Mouse (Mus musculus): ENCODE measurements around the gene Plxnb2. TPM values are rescaled to one million over a fixed set of nuclear protein-coding genes. Genes with fewer than 3 reads are reported as not detected.
A peak's percentile ranks its signal among the peaks of the same experiment; 100 is the strongest.

The Plxnb2 gene
- polyA plus RNA-seq, 1 experiment, result 91.0 TPM

DNA sequence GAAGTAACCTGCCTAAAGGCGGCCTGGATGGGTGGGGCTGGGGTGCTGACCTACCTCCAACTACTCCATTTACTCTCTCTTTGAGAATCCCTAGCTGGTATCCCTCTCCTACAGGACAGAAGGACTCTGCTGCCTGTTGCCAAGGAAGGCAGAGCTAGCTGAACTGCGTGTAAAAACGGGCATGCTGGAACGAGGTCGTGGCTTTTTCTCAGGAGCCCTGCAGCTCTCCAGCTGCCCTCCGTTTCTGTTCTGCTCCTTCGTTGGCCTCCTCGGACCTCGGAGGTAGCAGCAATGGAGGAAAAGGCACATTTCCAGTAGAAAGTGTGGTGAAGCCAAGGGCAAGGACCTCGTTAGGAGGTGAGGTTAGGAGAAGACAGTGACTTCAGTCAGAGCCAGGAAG lies 11.7 kb downstream of the Plxnb2 start:
- Histone ChIP-seq H3K36me3 (ENCODE audit: control insufficient read depth, insufficient read depth, low read length) (no peaks in the 10 kb centered on the region), H3K27me3 (ENCODE audit: control insufficient read depth, insufficient read depth, low read length) (no peaks in the 10 kb centered on the region; the same call in 1 of the 2 replicates), H3K27ac (ENCODE audit: control insufficient read depth, insufficient read depth, low read depth, low read length) (no peak overlapping the region), H3K4me3 (ENCODE audit: control insufficient read depth, low read depth, low read length) (no peak overlapping the region), H3K4me1 (ENCODE audit: control insufficient read depth, insufficient read depth, low read length) (peaks cover 36% of the 10 kb centered on the region)
- TF ChIP-seq CTCF (IDR thresholded peaks at IDR 0.05; ENCODE audit: control insufficient read depth, insufficient read depth, insufficient replicate concordance, low read depth, low read length) (no peak), POLR2A (IDR thresholded peaks at IDR 0.05; ENCODE audit: control insufficient read depth, low read depth, low read length) (no peak)

DNA sequence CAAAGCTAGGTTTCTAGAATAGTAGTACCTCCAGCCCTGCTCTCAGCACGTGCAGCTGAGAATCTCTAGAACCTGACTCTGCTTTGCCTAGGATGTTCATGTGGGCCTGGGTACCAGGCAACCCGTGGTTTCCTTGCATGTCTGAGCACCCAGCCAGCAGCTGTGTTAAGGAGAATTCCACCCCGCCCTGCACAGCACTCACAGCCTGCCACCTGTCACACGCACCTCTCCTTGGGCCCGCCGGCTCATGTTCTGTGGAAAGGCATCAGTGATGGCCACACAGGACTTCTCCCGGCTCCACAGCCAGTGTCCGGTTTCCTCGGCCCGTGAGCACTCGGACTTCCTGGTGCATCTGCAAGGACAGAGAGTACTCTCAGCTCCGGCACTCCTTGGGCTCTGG lies 15.1 kb downstream of the Plxnb2 start:
- H3K4me3 ChIP-seq (ENCODE audit: control insufficient read depth, low read depth, low read length), result no peak overlapping the region
- no peak overlapping the region for H3K27ac ChIP-seq (ENCODE audit: control insufficient read depth, insufficient read depth, low read depth, low read length)
- H3K36me3 ChIP-seq (ENCODE audit: control insufficient read depth, insufficient read depth, low read length), result no peaks in the 10 kb centered on the region
- TF ChIP-seq CTCF (IDR thresholded peaks at IDR 0.05; ENCODE audit: control insufficient read depth, insufficient read depth, insufficient replicate concordance, low read depth, low read length) (no peak), POLR2A (IDR thresholded peaks at IDR 0.05; ENCODE audit: control insufficient read depth, low read depth, low read length) (no peak)
- no peaks in the 10 kb centered on the region for H3K27me3 ChIP-seq (ENCODE audit: control insufficient read depth, insufficient read depth, low read length)
- H3K4me1 ChIP-seq (ENCODE audit: control insufficient read depth, insufficient read depth, low read length), result peaks cover 10% of the 10 kb centered on the region

DNA sequence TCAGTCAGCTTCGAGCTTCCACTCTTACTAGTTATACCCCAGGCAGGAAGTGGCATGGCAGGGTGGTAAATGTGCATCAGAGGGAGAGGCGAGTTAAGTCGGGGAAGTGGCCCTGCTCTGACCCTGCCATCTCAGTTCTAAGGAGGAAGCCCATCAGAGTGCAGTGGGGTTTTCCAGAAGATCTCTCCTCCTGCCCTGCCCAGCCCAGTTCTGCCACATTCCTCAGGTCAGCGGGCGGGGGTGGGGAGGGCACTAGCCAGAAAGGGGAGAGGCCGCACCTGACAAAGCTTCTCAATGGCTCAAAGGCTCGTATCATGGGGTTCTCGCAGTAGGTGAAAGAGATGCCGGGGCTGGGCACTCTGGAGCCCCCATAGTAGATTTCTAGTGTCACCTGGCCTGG lies 19.2 kb downstream of the Plxnb2 start:
- no peak overlapping the region for H3K4me3 ChIP-seq (ENCODE audit: control insufficient read depth, low read depth, low read length)
- no peaks in the 10 kb centered on the region; the same call in 1 of the 2 replicates for H3K36me3 ChIP-seq (ENCODE audit: control insufficient read depth, insufficient read depth, low read length)
- TF ChIP-seq POLR2A (IDR thresholded peaks at IDR 0.05; ENCODE audit: control insufficient read depth, low read depth, low read length) (no peak), CTCF (IDR thresholded peaks at IDR 0.05; ENCODE audit: control insufficient read depth, insufficient read depth, insufficient replicate concordance, low read depth, low read length) (no peak)
- no peak overlapping the region for H3K27ac ChIP-seq (ENCODE audit: control insufficient read depth, insufficient read depth, low read depth, low read length)
- no peaks in the 10 kb centered on the region for H3K27me3 ChIP-seq (ENCODE audit: control insufficient read depth, insufficient read depth, low read length)
- H3K4me1 ChIP-seq (ENCODE audit: control insufficient read depth, insufficient read depth, low read length), result no peaks in the 10 kb centered on the region; the same call in 1 of the 2 replicates

DNA sequence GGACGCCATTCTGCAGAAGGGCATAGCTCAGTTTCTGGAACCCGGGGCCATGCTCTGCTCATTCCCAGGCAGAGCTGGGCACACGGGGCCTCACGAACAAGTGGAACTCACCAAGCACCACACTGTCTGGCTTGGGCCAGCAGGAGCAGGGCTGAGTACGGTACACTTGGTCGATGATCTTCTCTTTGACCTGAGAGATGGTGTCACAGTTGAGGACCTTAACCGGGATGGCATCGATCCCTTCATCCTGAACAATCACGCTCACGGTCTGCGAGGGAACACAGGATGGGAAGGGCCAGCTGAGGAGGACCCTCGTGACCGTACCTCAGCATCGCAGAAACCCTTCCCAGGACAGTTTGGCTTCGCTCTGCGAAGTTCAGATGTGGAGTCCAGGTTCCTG lies 22.1 kb downstream of the Plxnb2 start:
- TF ChIP-seq POLR2A (IDR thresholded peaks at IDR 0.05; ENCODE audit: control insufficient read depth, low read depth, low read length) (no peak), CTCF (IDR thresholded peaks at IDR 0.05; ENCODE audit: control insufficient read depth, insufficient read depth, insufficient replicate concordance, low read depth, low read length) (no peak)
- Histone ChIP-seq H3K4me3 (ENCODE audit: control insufficient read depth, low read depth, low read length) (no peak overlapping the region), H3K4me1 (ENCODE audit: control insufficient read depth, insufficient read depth, low read length) (no peaks in the 10 kb centered on the region; the same call in 1 of the 2 replicates), H3K36me3 (ENCODE audit: control insufficient read depth, insufficient read depth, low read length) (no peaks in the 10 kb centered on the region; the same call in 1 of the 2 replicates), H3K27me3 (ENCODE audit: control insufficient read depth, insufficient read depth, low read length) (no peaks in the 10 kb centered on the region), H3K27ac (ENCODE audit: control insufficient read depth, insufficient read depth, low read depth, low read length) (no peak overlapping the region)

DNA sequence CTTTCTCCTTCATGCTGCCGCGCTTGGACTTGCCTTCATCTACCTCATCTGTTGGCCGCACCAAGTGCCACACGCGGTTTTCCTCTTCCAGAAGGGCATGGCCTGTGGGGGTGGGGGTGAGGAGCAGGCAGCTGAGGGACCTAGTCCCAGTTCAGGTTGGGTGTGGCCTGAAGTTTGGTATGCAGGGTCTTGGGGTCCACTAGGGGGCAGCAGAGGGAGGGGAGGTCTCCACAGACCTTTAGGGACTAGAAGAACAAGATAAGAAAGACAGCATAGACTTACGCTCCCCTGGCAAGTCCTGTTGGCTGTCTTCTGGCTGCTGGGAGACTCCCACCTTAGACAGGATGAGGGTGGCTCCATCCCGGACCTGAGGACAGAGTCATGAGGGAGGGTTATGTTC lies 22.6 kb downstream of the Plxnb2 start:
- Histone ChIP-seq H3K27ac (ENCODE audit: control insufficient read depth, insufficient read depth, low read depth, low read length) (no peak overlapping the region), H3K27me3 (ENCODE audit: control insufficient read depth, insufficient read depth, low read length) (no peaks in the 10 kb centered on the region), H3K36me3 (ENCODE audit: control insufficient read depth, insufficient read depth, low read length) (no peaks in the 10 kb centered on the region; the same call in 1 of the 2 replicates), H3K4me1 (ENCODE audit: control insufficient read depth, insufficient read depth, low read length) (no peaks in the 10 kb centered on the region; the same call in 1 of the 2 replicates), H3K4me3 (ENCODE audit: control insufficient read depth, low read depth, low read length) (no peak overlapping the region)
- TF ChIP-seq CTCF (IDR thresholded peaks at IDR 0.05; ENCODE audit: control insufficient read depth, insufficient read depth, insufficient replicate concordance, low read depth, low read length), result peak; percentile 62
- no peak for TF ChIP-seq POLR2A (IDR thresholded peaks at IDR 0.05; ENCODE audit: control insufficient read depth, low read depth, low read length)

DNA sequence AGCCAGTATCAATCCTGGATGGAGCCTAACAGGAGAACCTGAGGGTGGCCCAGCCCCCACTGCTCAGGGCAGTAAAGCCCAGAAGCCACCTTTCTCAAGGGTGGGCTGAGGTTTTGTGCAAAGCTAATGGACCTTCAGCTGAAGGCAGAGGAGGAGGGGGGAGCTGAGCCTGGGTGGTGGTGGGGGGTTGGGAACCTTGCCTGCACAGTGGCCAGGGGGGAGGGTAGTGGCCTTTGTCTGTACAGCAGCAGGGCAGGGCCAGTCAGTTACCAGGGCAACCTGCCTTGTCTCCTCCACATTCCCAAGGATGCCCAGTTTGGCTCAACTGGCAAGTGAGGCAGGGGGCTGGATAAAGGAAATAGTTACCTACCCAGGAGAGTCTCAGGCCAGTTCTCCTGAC lies 28.3 kb downstream of the Plxnb2 start:
- no peak for TF ChIP-seq POLR2A (IDR thresholded peaks at IDR 0.05; ENCODE audit: control insufficient read depth, low read depth, low read length)
- no peak for TF ChIP-seq CTCF (IDR thresholded peaks at IDR 0.05; ENCODE audit: control insufficient read depth, insufficient read depth, insufficient replicate concordance, low read depth, low read length)
- no peak overlapping the region for H3K27ac ChIP-seq (ENCODE audit: control insufficient read depth, insufficient read depth, low read depth, low read length)
- H3K4me3 ChIP-seq (ENCODE audit: control insufficient read depth, low read depth, low read length), result no peak overlapping the region
- H3K36me3 ChIP-seq (ENCODE audit: control insufficient read depth, insufficient read depth, low read length), result no peaks in the 10 kb centered on the region
- peaks cover 30% of the 10 kb centered on the region for H3K4me1 ChIP-seq (ENCODE audit: control insufficient read depth, insufficient read depth, low read length)
- no peaks in the 10 kb centered on the region for H3K27me3 ChIP-seq (ENCODE audit: control insufficient read depth, insufficient read depth, low read length)

DNA sequence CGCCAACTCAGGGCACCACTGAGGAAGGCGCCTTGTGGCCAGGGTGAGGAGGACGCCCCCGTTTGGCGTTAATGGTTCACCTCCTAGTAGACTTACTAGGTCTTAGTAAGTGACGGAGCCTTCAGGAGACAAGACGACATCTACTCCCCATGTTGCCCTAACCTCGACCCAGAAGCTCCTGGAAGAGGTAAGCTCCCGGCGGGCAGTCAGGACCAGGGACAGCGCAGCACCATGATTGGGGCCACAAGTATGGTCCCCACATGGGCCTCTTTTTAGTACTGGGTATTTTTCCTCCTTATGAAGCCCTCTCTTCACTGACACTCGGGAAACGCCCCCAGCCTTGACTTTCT lies 30.6 kb downstream of the Plxnb2 start:
- Histone ChIP-seq H3K27ac (ENCODE audit: control insufficient read depth, insufficient read depth, low read depth, low read length) (no peak overlapping the region), H3K27me3 (ENCODE audit: control insufficient read depth, insufficient read depth, low read length) (no peaks in the 10 kb centered on the region; the same call in 1 of the 2 replicates), H3K4me3 (ENCODE audit: control insufficient read depth, low read depth, low read length) (peak overlapping the region; percentile 15; the same call in 1 of the 2 replicates), H3K4me1 (ENCODE audit: control insufficient read depth, insufficient read depth, low read length) (peaks cover 44% of the 10 kb centered on the region), H3K36me3 (ENCODE audit: control insufficient read depth, insufficient read depth, low read length) (no peaks in the 10 kb centered on the region)
- no peak for TF ChIP-seq POLR2A (IDR thresholded peaks at IDR 0.05; ENCODE audit: control insufficient read depth, low read depth, low read length)
- TF ChIP-seq CTCF (IDR thresholded peaks at IDR 0.05; ENCODE audit: control insufficient read depth, insufficient read depth, insufficient replicate concordance, low read depth, low read length), result no peak

Measured in testis, adult 2 months (tissue).